Mouse (Mus musculus) layer of hippocampus, adult 9-10 months (tissue): ENCODE measurements around the gene Fli1.

Source experiments
- DNase-seq: peaks from one replicate; pipeline ENCODE4 v3.0.0; 2022; ENCODE audit warnings: low spot score

The Fli1 gene

DNA sequence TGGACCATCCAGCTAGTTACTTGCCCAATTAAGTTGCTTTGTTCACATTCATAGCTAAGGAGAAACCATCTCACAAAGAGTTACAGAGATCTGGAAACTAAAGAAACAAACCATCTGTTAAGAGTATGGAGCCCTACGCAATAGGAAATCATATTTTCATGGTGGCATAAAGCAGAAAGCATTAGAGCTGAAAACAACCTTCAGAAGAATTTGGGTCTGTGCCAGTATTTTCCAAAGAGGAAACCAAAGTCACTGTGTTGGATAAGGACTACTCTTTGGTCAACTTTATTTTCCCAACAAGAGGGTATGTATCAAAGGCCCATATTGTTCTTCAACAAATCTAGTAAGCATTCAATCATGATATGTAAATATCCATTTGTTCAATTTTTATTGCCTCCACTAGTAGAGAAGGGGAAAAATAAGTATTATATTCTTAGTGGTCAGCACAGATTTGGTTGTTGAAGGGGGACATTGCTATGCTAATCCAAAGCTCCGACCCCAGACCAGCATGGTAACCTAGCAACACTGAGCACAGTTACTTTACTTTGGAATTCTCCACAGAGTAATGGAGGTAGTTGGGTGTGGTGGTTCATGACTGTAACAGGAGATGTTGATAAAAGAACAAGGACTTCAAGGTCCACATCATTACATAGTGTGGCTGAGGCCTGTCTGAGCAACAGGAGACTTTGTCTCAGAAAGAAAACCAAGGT lies 20.0 kb downstream of the Fli1 start:
- DNase-seq: no peak

DNA sequence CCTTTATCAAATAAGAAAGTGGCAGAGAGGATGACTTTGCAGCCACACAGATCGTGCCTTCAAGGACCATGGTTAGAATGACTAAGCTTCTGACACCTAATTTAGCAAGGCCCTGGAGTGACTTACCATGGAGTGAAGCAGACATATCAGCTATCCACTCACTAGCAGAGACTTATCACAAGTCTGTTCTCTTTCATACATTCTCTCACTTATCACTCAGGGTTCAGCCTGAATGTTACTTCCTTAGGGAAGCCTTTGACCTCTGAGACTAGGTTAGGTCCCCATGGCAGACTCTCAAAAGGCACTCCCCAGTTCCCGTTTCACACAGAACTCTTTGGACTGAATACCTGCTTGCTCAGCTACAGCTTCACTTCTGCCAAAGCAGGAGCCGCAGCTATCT lies 21.3 kb downstream of the Fli1 start:
- no peak for DNase-seq

DNA sequence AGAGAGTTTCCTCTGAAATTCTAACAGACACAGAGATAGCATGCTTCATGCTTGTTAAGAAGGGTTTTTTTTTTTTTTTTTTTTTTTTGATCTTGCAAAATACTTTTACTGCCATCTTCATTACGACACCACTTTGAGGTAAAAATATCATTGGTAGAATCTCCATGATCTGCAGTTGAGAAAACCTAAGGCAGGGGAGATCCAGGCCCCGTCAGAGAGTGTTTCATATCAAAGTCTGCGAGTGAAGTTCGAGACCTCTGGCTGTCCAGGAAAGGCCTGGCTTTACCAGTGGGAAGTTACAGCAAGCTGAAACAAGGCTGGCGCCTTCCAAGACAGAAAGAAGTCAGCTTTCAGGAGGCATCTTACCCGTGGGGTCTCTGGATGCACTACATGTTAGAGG lies 21.8 kb downstream of the Fli1 start:
- DNase-seq: no peak

DNA sequence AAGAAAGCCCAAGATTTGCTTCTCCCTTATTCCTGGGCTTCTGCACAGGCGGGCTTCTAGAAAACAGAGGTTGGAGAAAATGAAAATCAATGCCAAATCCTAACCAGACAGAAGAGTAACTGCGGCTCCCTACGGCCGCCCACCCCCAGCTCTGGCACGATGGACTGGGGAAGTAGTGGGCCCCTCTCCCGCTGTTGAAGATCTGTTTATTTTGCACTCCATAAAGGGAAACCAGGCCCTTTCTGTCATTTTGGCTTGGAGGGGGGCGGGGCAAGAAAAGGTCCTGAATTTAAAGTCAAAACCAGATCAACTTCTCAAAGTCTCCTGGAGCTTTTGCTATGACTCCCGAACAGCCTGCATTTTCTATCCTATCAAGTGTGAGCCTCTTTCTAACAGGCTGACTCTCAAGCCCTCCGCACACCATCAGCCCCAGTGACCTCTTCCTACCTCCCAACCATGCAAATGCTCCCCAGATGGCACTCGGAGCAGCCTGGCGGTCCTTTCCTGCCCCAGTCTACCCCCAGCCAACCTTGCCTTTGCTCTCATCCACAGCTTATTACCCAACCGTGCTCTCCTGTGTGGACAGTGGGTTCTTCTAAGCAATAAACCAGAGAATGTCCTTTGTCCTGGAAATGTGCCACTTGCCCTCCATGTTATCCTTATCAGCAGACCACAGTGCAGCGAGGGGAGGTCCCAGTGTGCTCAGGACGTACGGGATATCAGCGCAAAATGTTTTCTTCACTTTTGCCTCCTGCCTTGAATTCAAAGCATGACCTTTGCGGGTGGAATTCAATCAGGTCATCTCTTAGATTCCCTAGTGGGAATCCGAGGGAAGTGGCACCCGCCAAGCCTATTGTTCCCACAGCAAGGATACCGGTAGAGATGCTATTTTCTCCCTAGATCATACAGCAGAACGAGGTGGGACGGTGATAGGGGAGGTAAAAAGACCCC lies 23.3 kb downstream of the Fli1 start:
- DNase-seq: no peak

DNA sequence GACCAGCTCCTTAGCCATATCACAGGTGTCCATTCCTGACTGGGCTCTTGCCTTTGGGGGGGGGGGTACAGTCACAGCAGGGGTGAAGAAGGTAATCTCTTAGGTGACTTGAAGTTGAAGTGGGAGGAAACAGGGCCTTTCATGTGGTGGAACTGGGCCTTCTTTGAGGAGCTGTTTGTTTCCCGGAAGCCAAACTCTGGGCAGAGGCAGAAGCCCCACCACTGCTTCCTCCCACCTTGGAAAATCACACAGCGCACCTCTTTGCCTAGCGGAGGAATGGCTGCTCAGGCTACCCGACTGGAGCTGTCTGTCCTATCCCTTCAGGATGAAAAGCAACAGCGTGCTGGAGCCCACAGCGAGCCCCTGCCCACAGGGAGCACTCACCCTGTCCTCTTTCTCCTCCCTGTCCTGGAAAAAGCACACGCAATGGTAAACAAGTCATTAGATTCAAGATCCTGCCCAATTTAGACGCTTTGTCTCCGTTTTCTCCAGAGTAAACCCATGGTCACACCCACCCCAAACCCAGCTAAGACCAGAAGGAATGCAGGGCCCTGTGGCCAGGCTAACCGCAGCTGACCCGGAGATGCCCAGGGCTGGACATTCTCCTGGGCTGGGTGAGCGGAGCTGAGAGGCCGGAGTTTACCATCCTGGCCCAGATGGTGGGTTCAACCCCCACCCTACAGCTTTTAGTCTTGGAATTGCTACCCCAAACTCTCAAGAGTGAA lies 24.1 kb downstream of the Fli1 start:
- DNase-seq: no peak

DNA sequence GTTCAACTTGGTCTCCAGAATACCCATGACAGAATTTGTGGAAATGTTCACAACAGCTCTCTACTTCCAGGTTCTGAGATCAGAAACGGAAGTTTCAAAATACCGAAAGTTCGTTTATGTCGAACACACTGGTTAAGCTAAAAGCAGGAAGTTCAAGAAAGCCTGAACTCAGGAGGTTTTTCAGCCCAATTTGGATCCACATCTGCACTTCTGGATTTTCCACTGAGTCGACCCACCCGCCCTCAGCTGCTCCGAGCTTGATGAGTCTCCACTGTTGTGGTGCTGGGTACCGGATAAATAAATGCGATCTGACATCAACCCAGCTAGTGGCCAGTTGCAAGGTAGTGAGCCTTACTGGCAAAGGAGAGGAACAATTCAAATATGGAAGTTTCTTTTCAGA lies 26.0 kb downstream of the Fli1 start:
- no peak for DNase-seq

DNA sequence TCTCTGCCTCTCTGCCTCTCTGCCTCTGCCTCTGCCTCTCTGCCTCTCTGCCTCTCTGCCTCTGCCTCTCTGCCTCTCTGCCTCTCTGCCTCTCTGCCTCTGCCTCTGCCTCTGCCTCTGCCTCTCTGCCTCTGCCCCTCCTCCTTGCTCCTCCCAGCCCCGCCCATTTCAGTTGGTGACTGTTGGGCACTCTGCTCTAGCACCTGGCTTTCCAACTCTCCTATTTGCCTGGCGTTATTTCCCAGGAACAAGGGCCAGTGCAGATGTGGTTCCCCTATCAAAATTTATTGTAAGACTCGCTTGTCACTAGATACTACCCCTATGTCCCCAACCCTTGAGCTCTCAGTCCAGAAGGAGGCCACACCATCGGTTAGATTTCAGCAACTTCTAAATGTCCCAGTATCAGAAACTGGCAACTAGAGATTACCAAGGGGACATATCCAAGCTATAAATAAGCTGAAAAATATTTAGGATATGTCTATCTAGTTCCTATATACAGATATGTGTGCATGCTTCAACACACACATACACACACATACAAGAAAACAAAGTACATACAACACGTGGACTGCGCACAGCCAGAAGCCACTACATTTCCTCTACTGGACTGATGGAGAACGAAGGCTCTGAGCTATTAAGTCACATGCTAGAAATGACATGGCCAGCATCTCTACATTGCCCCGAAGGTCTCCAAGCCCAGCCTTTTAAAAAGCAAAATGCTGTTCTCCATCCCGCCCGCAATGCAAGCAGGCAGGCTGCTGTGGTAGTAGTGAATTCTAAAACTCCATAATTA lies 26.6 kb downstream of the Fli1 start:
- no peak for DNase-seq

DNA sequence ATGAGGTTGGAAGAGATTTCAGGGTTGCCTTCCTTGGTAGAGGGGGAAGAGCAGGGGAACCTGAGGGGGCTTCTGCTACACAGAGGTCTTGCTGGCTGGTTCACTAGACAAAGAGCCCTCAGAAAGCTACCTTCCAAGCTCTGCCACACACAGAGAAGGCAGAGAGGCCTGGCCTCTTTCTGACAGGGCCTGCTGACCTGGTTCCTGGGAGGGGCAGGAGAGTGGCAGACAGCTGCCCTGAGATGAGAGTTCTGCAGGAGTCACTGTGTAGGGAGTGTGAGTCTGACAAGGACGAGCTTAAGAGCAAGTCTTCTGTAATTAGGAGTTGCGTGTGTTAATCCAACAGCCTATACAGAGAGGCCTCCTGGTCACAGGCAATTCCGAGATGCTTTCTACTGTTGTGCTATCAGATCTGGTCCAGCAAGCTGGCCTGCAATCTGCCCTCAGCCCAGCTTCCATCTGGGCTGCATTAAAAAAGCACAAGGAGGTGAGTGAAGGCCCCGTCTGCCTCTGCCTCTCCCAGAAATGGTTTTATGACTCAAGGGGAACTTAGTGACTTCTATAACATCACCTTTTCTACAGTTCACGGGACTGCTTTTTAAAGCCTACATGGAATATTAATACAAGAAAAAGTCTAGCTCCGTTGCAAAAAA lies 28.1 kb downstream of the Fli1 start:
- no peak for DNase-seq

DNA sequence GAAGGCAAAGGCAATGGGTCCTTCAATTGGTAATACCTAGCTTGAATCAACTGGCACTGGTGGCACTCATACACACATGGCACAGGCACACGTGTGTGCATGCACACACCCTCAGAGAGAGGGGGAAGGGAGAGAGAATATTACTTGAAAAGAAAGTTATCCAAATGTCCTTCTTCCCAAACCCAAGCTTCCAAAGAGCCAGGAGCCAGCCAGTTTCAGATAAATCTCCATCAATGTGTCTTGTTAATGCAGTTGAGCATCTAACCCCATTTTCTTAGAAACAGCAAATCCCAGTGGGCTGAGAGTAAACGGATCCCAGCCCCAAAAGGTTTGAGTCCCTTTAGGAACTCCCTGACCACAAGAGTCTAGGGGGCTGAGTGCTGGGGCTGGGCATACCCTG lies 29.2 kb downstream of the Fli1 start:
- DNase-seq: no peak

DNA sequence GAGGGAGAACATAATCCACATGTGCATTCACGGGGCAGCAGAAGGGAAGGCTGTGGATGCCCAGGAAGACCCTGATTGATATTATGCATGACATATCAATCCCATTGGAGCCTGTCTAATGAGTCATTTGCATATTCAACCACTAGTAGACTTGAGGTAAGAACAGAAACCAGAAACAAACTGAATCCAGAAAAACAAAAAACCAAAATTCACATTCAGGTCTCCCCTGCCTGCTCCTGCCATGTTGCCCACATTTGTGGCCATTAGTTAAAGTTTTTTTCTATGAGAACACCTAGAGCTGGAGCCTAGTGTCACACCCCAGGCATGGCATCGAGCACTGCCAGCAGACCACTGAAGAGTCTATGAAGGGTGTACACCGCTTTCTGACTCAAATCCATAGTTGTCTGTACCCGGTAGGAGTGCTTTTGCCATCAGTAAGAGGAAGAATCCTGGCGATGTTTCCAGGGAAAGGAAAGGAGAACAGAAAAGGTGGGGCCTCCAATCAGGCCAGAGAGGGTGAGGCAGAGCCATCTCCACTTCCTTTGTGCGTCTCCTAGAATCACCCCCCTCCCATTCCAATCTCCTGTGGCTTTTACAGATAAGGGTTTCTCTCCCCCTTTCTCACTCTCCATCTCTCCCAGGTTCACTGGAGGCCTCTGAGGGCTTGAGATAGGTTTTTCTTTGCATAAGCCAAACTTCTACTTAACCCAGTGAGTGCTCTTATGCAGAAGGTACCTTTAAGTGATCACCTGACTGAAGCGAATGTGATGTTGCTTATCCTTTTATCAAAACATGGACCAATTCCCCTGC lies 32.0 kb downstream of the Fli1 start:
- no peak for DNase-seq

DNA sequence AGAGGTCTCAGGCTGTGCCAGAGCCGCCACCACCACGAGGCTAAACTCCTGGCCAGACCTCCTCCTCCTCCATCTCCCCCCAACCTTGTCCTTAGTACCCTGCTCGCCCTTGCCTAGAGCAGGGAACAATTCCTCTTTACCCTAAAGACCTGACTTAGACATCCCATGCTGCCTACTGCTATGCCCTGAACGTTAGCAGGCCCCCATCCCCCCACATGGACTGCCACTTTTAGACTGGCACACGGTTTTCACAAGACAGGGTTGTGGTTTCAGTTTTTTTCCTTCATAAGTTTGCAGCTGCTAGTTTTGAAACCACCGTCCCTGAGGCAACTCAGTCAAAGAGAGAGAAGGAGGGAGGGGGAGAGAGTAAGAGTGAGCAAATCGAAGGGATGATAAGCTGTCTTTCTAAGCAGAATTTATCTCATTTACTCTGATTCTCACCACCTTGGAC lies 32.9 kb downstream of the Fli1 start:
- peak; percentile 33 for DNase-seq

DNA sequence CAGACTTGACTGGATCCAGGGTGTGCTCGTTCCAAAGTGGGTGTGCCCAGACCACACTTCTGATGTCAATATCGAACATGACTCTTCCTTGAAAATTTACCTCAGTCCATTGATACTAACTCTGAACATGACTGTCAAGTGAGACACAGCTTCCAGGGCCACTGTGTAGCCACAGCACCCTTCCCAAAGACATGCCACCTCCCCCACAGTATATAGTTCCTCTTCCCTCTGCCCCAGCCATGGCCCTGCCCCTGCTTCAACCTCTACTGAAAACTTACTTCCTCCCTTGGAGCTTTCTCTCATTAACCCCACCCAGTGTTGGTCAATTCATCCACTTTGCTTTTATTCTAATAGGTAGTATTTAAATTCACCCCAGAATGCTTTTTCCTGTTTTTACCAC lies 34.0 kb downstream of the Fli1 start:
- DNase-seq: no peak

DNA sequence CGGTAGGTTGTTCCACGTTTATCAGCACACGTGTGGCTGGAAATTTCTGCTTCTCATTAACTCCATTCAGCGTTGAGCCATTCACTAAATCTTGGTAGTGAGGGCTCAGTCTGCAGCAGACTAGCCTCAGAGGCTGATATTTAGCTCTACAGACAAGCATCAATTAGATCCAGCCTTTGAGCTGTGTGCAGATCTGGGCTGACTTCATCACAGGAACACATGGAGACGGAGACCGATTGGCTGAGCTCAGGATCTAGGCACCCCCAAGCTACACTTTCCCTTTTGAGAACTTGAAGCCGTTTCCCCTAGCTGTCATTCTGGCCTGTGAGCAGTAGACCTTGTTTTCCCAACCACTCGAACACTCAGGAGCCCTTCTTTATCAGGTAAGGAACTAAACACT lies 34.5 kb downstream of the Fli1 start:
- no peak for DNase-seq

DNA sequence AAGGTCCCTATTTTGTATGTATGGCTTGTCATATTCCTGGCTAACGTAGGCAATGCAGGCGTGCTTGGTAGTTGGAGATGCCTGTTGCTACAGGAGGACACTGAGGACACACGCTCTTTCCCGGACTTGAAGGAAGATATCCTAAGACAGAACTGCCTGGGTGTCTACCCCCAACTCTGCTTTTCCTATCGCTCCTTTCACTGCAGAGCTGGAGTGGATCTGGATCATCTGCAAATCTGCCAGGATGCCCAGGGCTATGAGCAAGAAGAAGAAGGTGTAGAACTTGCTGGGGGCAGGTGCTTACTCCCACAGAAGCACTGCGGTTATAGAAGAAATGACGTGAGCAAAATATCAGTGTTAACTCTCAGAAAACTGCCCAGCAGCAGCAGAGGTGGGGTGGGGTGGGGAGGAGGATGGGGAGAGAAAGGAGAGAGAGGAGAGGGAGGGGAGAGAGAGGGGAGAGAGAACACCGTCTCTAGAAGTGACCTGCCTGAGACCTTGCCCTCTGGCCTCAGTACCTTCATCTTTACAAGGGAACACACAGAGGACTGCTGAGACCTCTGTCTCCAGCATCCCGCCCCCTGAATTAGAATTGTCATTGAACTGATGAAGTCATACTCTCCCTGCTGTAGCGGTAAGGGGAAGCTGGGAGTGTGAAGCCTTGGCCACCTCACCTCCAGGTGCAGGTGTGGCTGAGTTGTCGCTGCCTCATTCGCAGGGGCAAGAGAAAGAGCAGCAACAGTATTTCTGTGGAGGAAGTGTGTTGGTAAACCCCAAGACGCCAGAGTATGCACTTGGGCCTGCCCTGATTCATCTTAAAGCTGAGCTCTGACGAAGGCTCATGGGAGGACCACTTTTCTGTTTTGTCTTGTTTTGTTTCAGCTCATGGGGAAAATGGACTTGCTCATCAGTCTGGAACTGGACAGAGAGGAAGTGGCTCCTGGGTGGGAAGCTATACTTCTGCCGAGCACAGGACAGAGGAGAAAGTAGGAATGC lies 35.5 kb downstream of the Fli1 start:
- DNase-seq: no peak

DNA sequence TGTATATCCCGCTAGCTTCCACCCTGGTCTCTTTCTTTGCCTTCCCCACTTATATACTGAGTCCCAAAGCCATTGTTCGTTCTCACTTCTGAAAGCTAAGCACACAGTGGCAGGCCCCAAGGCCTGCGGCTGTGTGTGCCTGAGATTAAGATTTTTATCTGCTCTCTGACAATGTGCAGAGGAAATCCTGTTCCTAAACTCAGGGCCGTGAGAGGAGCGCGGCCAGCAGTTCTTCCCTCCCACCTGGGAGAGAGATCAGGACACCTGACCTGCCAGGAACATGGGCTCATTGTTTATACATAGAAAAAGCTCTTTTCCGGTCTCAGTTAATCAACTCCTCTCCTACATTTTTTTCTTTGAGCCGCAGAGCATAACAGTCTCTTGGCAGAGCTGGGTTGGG lies 36.5 kb downstream of the Fli1 start:
- DNase-seq: no peak

DNA sequence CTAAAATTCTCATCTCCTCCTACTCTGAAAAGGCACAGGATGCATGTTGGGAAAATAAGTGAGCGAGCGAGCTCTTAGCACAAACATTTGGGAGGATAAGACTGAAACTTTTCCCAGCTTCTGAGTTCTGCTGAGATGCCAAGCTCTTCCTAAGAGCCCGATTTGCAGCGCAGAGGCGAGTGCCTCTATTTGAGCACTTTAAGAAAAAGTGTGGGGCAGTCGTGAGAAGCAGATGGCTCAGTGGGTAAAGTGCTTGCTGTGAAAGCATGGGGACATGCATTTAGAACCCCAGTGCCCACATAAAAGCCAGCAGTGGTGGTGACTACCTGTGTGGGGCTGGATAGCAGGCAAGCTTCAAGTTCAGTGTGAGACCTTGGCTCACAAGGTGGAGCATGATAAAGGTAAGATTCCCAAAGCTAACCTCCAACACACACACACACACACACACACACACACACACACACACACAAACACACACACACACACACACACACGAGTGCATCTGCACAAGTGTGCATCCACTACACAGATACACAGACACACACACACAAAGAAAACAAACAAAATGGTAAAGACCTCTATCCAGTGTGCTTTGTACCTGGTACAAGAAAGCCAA lies 37.1 kb downstream of the Fli1 start:
- no peak for DNase-seq

DNA sequence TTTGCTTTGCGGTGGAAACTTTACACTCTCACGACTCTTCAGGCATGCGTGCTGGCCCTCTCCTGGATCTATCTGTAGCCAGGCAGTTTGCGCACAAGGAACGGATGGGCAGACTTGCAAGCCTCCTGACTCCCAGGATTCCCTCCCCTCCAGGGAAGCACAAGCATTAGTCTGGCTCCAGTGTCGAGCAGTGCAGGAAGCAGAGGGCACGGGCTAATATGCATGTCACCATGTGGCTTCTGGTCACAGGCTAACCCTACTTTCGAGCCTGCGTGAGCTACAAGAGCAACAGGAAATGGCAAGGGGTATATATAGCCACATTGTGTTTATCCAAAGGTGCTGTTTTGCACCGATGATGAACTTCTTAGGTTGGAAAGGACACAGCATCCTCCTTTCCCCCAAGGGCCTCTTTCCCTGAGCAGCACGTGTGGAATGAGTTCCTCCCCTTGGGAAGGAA lies 38.6 kb downstream of the Fli1 start:
- no peak for DNase-seq

DNA sequence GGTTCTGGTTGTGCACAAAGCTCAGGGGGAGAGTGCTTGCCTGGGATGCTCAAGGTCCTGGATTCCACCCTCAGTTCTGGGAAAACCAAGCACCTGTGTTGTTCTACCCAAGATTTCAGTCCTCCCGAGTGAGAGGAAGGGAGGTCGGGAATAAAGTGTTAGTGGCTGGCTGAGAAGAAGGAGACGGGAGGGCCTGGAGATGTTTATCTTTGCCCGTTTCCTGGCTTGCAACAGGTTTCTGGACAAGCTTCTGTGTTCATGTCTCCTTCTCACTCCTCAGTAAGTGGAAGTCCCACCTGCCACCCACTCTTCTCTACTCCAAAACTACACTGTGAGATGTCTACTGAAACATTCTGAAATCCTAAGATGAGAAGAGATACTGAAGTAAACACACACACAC lies 39.2 kb downstream of the Fli1 start:
- no peak for DNase-seq
